Mouse (Mus musculus) MEL (cell line): ENCODE results near the gene Zc3h10.

Experiments used
- ELF1 ChIP-seq: IDR thresholded peaks from 2 replicates; pipeline ENCODE4 v1.6.1; 2014; ENCODE audit warnings: low read depth, mild to moderate bottlenecking, inconsistent platforms, low read length, improper control_type of control experiment, moderate library complexity
- MYB ChIP-seq: IDR thresholded peaks from 2 replicates; pipeline ENCODE4 v1.6.1; 2011; ENCODE audit warnings: mild to moderate bottlenecking, low read depth, low read length, improper control_type of control experiment
- POLR2A ChIP-seq, 2 experiments: IDR thresholded peaks; 2 replicates each; pipeline ENCODE4 v1.6.1; 2011 to 2012; ENCODE audit warnings: low read length in 2 of 2, mild to moderate bottlenecking in 2 of 2, control low read depth in 1 of 2, improper control_type of control experiment in 1 of 2, low read depth in 1 of 2, moderate library complexity in 1 of 2; ENCODE audit not compliant: control insufficient read depth in 1 of 2, insufficient read depth in 1 of 2, poor library complexity in 1 of 2
- USF1 ChIP-seq: IDR thresholded peaks from 2 replicates; pipeline ENCODE4 v1.6.1; 2014; ENCODE audit warnings: low read depth, mild to moderate bottlenecking, inconsistent platforms, low read length, improper control_type of control experiment, moderate library complexity

- no peak for TF ChIP-seq MYB
- no peak for TF ChIP-seq POLR2A (IDR thresholded peaks at IDR 0.05; ENCODE audit: control insufficient read depth in 1 of 2, insufficient read depth in 1 of 2, low read depth in 1 of 2, low read length in 2 of 2, poor library complexity in 1 of 2)
- no peak for TF ChIP-seq ELF1
- TF ChIP-seq USF1 = no peak
Measured at GRCm38 (mm10) chr10:128578330-128578729, 30.8 kb upstream of the Zc3h10 start.
